Mouse (Mus musculus) forebrain, embryonic 13.5 days (tissue): ENCODE measurements around the gene Eif3m. TPM values are rescaled to one million over a fixed set of nuclear protein-coding genes. Genes with fewer than 3 reads are reported as not detected.

Experiments used
- ATAC-seq: fragments of 200-750 bp; cut with Nextera tagmentation; 2 replicates; pipeline ENCODE4 v1.8.0; 2017
- H3K27ac ChIP-seq: fragments of 300-500 bp; sonication (generic); 2 replicates; pipeline ENCODE4 v1.5.1; 2015; ENCODE audit warnings: inconsistent platforms, mild to moderate bottlenecking, moderate library complexity
- H3K27me3 ChIP-seq: fragments of 300-500 bp; sonication (generic); 2 replicates; pipeline ENCODE4 v1.6.1; 2015; ENCODE audit warnings: mild to moderate bottlenecking, inconsistent platforms
- H3K36me3 ChIP-seq: fragments of 300-500 bp; sonication (generic); 2 replicates; pipeline ENCODE4 v1.6.1; 2015; ENCODE audit warnings: mild to moderate bottlenecking, inconsistent platforms; ENCODE audit not compliant: poor library complexity, severe bottlenecking
- H3K4me1 ChIP-seq: fragments of 300-500 bp; sonication (generic); 2 replicates; pipeline ENCODE4 v1.6.1; 2015; ENCODE audit warnings: inconsistent platforms
- H3K4me2 ChIP-seq: fragments of 300-500 bp; sonication (generic); 2 replicates; pipeline ENCODE4 v1.6.1; 2015; ENCODE audit warnings: inconsistent platforms, mild to moderate bottlenecking, moderate library complexity
- H3K4me3 ChIP-seq: fragments of 300-500 bp; sonication (generic); 2 replicates; pipeline ENCODE4 v1.5.1; 2015; ENCODE audit warnings: mild to moderate bottlenecking, inconsistent platforms
- H3K9ac ChIP-seq: fragments of 300-500 bp; sonication (generic); 2 replicates; pipeline ENCODE4 v1.6.1; 2015; ENCODE audit warnings: mild to moderate bottlenecking, inconsistent platforms
- H3K9me3 ChIP-seq: fragments of 300-500 bp; sonication (generic); replicated peaks from 2 replicates; pipeline ENCODE4 v1.6.1; 2016; ENCODE audit warnings: inconsistent platforms
- WGBS: fragments of 180-500 bp; shearing (Covaris S2); methylation state at CpG from one replicate; pipeline ENCODE4 v1.1.7; 2015; 5-methylcytosine and 5-hydroxymethylcytosine counted together
- polyA plus RNA-seq: library from polyadenylated mRNA; unstranded; fragments of >200 nt; fragmentation: Nextera tagmentation; extraction: Ambion mirVana; gene quantifications from 2 replicates; pipeline ENCODE4 v1.2.1, GENCODE M21; 2015

Eif3m gene
- polyA plus RNA-seq, 1 experiment from 2014 or later = 255 TPM

GRCm38 (mm10) chr2:104996201-104996600 is 20.7 kb downstream of the Eif3m start:
- Histone ChIP-seq H3K27me3 (no peaks in the 10 kb centered on the region), H3K36me3 (peaks cover 27% of the 10 kb centered on the region), H3K9ac (no peak overlapping the region), H3K4me3 (no peak overlapping the region), H3K4me1 (no peaks in the 10 kb centered on the region), H3K27ac (no peak overlapping the region), H3K4me2 (no peak overlapping the region), H3K9me3 (no peaks in the 10 kb centered on the region)
- WGBS = 92% methylated on average over 3 of the region's 3 CpGs
- no peak for ATAC-seq

GRCm38 (mm10) chr2:104994436-104994835 is 22.4 kb downstream of the Eif3m start:
- H3K9me3 ChIP-seq = no peaks in the 10 kb centered on the region
- peaks cover 26% of the 10 kb centered on the region for H3K36me3 ChIP-seq
- H3K27me3 ChIP-seq = no peaks in the 10 kb centered on the region
- no peak overlapping the region for H3K4me3 ChIP-seq
- no peak for ATAC-seq
- H3K4me1 ChIP-seq = no peaks in the 10 kb centered on the region
- H3K4me2 ChIP-seq = no peak overlapping the region
- 91% methylated on average over 2 of the region's 2 CpGs for WGBS
- no peak overlapping the region for H3K27ac ChIP-seq
- no peak overlapping the region for H3K9ac ChIP-seq

GRCm38 (mm10) chr2:104988974-104989373 is 27.9 kb downstream of the Eif3m start:
- ATAC-seq = no peak
- H3K36me3 ChIP-seq = no peaks in the 10 kb centered on the region
- H3K27me3 ChIP-seq = no peaks in the 10 kb centered on the region
- no peak overlapping the region for H3K27ac ChIP-seq
- H3K4me3 ChIP-seq = no peak overlapping the region
- no peak overlapping the region for H3K9ac ChIP-seq
- H3K4me1 ChIP-seq = no peaks in the 10 kb centered on the region
- WGBS = 79% methylated on average over 1 of the region's 1 CpGs
- H3K9me3 ChIP-seq = no peaks in the 10 kb centered on the region
- H3K4me2 ChIP-seq = no peak overlapping the region

- Histone ChIP-seq H3K4me1 (peaks cover 9% of the 10 kb centered on the region), H3K9ac (no peak overlapping the region), H3K27ac (no peak overlapping the region), H3K4me3 (no peak overlapping the region), H3K4me2 (no peak overlapping the region), H3K36me3 (no peaks in the 10 kb centered on the region), H3K9me3 (no peaks in the 10 kb centered on the region), H3K27me3 (no peaks in the 10 kb centered on the region)
- no peak for ATAC-seq
- WGBS = 56% methylated on average over 3 of the region's 3 CpGs
These were observed 31.1 kb downstream of the Eif3m start for GRCm38 (mm10) chr2:104985796-104986195.

- WGBS = 3% methylated on average over 2 of the region's 2 CpGs
- Histone ChIP-seq H3K4me3 (no peak overlapping the region), H3K27ac (no peak overlapping the region), H3K9ac (no peak overlapping the region), H3K9me3 (no peaks in the 10 kb centered on the region), H3K27me3 (no peaks in the 10 kb centered on the region), H3K36me3 (no peaks in the 10 kb centered on the region), H3K4me2 (no peak overlapping the region), H3K4me1 (peaks cover 9% of the 10 kb centered on the region)
- peak; percentile 30; the same call in 1 of the 2 replicates for ATAC-seq
These were observed 35.2 kb downstream of the Eif3m start for GRCm38 (mm10) chr2:104981712-104982111.

- H3K27ac ChIP-seq = no peak overlapping the region
- no peak overlapping the region for H3K4me3 ChIP-seq
- no peak overlapping the region for H3K4me2 ChIP-seq
- no peak overlapping the region for H3K9ac ChIP-seq
- no peaks in the 10 kb centered on the region for H3K27me3 ChIP-seq
- H3K9me3 ChIP-seq = no peaks in the 10 kb centered on the region
- H3K4me1 ChIP-seq = no peaks in the 10 kb centered on the region
- 79% methylated on average over 1 of the region's 1 CpGs for WGBS
- no peak for ATAC-seq
- no peaks in the 10 kb centered on the region for H3K36me3 ChIP-seq
These were observed 52.4 kb downstream of the Eif3m start for GRCm38 (mm10) chr2:104964492-104964891.

Other genes with a start within 250 kb of the Eif3m start
- 12.6 and 12.7 TPM in 2 replicates for gene Qser1, start 200.3 kb downstream of the Eif3m start, polyA plus RNA-seq
- gene Prrg4, start 167.2 kb downstream of the Eif3m start, polyA plus RNA-seq = 0.45 and 0.52 TPM in 2 replicates
- gene Ccdc73, start 149.3 kb downstream of the Eif3m start, polyA plus RNA-seq = 9.3 and 10.0 TPM in 2 replicates
- not detected in 2 replicates for gene Gm11060, start 74.9 kb upstream of the Eif3m start, polyA plus RNA-seq
- not detected in 2 replicates for gene Wt1, start 109.4 kb upstream of the Eif3m start, polyA plus RNA-seq
- not detected in 2 replicates for gene Them7, start 207.2 kb upstream of the Eif3m start, polyA plus RNA-seq